Mouse (Mus musculus) forebrain, embryonic 11.5 days (tissue): Measurements from ENCODE around the gene Rorc. TPM values are rescaled to one million over a fixed set of nuclear protein-coding genes. Genes with fewer than 3 reads are reported as not detected.

Experiments used
- ATAC-seq: fragments of 200-750 bp; cut with Nextera tagmentation; replicated peaks from 2 replicates; pipeline ENCODE4 v1.8.0; 2017; ENCODE audit warnings: moderate TSS enrichment; ENCODE audit not compliant: low FRiP score
- DNase-seq: peaks from one replicate; pipeline ENCODE4 v3.0.0-alpha.2; 2017; ENCODE audit warnings: low spot score
- H3K27ac ChIP-seq: fragments of 300-500 bp; sonication (generic); 2 replicates; pipeline ENCODE4 v1.5.1; 2014; ENCODE audit warnings: low read depth, low read length
- H3K27me3 ChIP-seq: fragments of 300-500 bp; sonication (generic); 2 replicates; pipeline ENCODE4 v1.6.1; 2014; ENCODE audit warnings: mild to moderate bottlenecking, low read length, mixed read lengths; ENCODE audit not compliant: control insufficient read depth, insufficient read depth
- H3K36me3 ChIP-seq: fragments of 300-500 bp; sonication (generic); 2 replicates; pipeline ENCODE4 v1.6.1; 2014; ENCODE audit warnings: mild to moderate bottlenecking, low read length, moderate library complexity, mixed read lengths; ENCODE audit not compliant: control insufficient read depth, insufficient read depth
- H3K4me1 ChIP-seq: fragments of 300-500 bp; sonication (generic); replicated peaks from 2 replicates; pipeline ENCODE4 v1.6.1; 2014; ENCODE audit warnings: low read length, mixed read lengths; ENCODE audit not compliant: control insufficient read depth, insufficient read depth
- H3K4me2 ChIP-seq: fragments of 300-500 bp; sonication (generic); 2 replicates; pipeline ENCODE4 v1.6.1; 2014; ENCODE audit warnings: low read depth, mild to moderate bottlenecking, low read length, moderate library complexity, mixed read lengths; ENCODE audit not compliant: severe bottlenecking
- H3K4me3 ChIP-seq: fragments of 300-500 bp; sonication (generic); 2 replicates; pipeline ENCODE4 v1.5.1; 2014; ENCODE audit warnings: low read depth, low read length
- H3K9ac ChIP-seq: fragments of 300-500 bp; sonication (generic); 2 replicates; pipeline ENCODE4 v1.6.1; 2014; ENCODE audit warnings: low read length
- H3K9me3 ChIP-seq: fragments of 300-500 bp; sonication (generic); 2 replicates; pipeline ENCODE4 v1.6.1; 2016; ENCODE audit warnings: low read length, mixed read lengths; ENCODE audit not compliant: control insufficient read depth
- WGBS: fragments of 180-500 bp; shearing (Covaris S2); extraction: QIAGEN DNeasy Blood & Tissue Kit; methylation state at CpG from one replicate; pipeline ENCODE4 v1.1.7; 2014; 5-methylcytosine and 5-hydroxymethylcytosine counted together
- polyA plus RNA-seq: library from polyadenylated mRNA; unstranded; fragments of >200 nt; fragmentation: Nextera tagmentation; extraction: Ambion mirVana; gene quantifications from 2 replicates; pipeline ENCODE4 v1.2.1, GENCODE M21; 2014

Gene Rorc
- polyA plus RNA-seq, 1 experiment from 2014 or later: 0.60 TPM

GRCm38 (mm10) chr3:94443597-94443964 is 71.0 kb downstream of the Rorc start, which contains the start of gene Oaz3:
Gene Oaz3 (minus strand): TSS chr3:94443915.
- 0 out of 2 replicates have a peak within 1 kb of the TSS, but pooled peaks have one; percentile 50 for H3K27ac ChIP-seq
- peaks cover 10% of the 10 kb centered on the region for H3K36me3 ChIP-seq
- H3K4me1 ChIP-seq: 0 out of 2 replicates have a peak, but pooled peaks cover 3% of the 10 kb centered on the region
- under 1% methylated on average over 24 of the region's 24 CpGs for WGBS
- H3K9ac ChIP-seq: peak within 1 kb of the TSS; percentile 90
- H3K27me3 ChIP-seq: no peaks in the 10 kb centered on the region
- no peaks in the 10 kb centered on the region for H3K9me3 ChIP-seq
- peak within 1 kb of the TSS; percentile 88 for H3K4me2 ChIP-seq
- no peak; the same call in 1 of the 2 replicates for ATAC-seq
- peak within 1 kb of the TSS; percentile 94 for H3K4me3 ChIP-seq
- DNase-seq: no peak

Other genes with a start within 250 kb of the Rorc start
- not detected in 2 replicates for gene Gm10696, start 194.6 kb upstream of the Rorc start, polyA plus RNA-seq
- not detected in 2 replicates for gene Gm5286, start 176.1 kb upstream of the Rorc start, polyA plus RNA-seq
- gene Gm4778, start 108.8 kb upstream of the Rorc start, polyA plus RNA-seq: not detected in 2 replicates
- 8.3 and 9.6 TPM in 2 replicates for gene Them4, start 62.7 kb upstream of the Rorc start, polyA plus RNA-seq
- gene Them5, start 30.7 kb upstream of the Rorc start, polyA plus RNA-seq: 0.35 and 0.57 TPM in 2 replicates
- 0.94 and 2.1 TPM in 2 replicates for gene C2cd4d, start 10.4 kb upstream of the Rorc start, polyA plus RNA-seq
- gene Lingo4, start 25.7 kb downstream of the Rorc start, polyA plus RNA-seq: 0.23 and 0.35 TPM in 2 replicates
- gene Tdrkh, start 40.5 kb downstream of the Rorc start, polyA plus RNA-seq: 55.0 and 57.5 TPM in 2 replicates
- gene Mrpl9, start 70.5 kb downstream of the Rorc start, polyA plus RNA-seq: 65.3 and 67.0 TPM in 2 replicates
- 0.40 and 0.76 TPM in 2 replicates for gene Oaz3, start 71.1 kb downstream of the Rorc start, polyA plus RNA-seq
- gene Celf3, start 105.5 kb downstream of the Rorc start, polyA plus RNA-seq: 137 and 149 TPM in 2 replicates
- 12.8 and 15.5 TPM in 2 replicates for gene Riiad1, start 107.5 kb downstream of the Rorc start, polyA plus RNA-seq
- gene Snx27, start 209.9 kb downstream of the Rorc start, polyA plus RNA-seq: 46.9 and 48.5 TPM in 2 replicates